Mouse (Mus musculus): ENCODE measurements around the gene Akap9.

- no peak for TF ChIP-seq E2F4 (IDR thresholded peaks at IDR 0.05; ENCODE audit: insufficient read depth)
- no peak for TF ChIP-seq USF1 (IDR thresholded peaks at IDR 0.05; ENCODE audit: low read depth)
- TF ChIP-seq POLR2A (IDR thresholded peaks at IDR 0.05; ENCODE audit: insufficient read length, low read depth), result no peak
- no peak for TF ChIP-seq POLR2AphosphoS2 (IDR thresholded peaks at IDR 0.05; ENCODE audit: insufficient read length, low read depth)
- TF ChIP-seq MYOG (IDR thresholded peaks at IDR 0.05; ENCODE audit: control insufficient read depth in 1 of 3, insufficient read depth in 1 of 3, insufficient read length in 2 of 3, low read depth in 2 of 3), result no peak
- TF ChIP-seq TCF12 (IDR thresholded peaks at IDR 0.05; ENCODE audit: insufficient read depth, poor library complexity, severe bottlenecking), result no peak
- TF ChIP-seq CEBPB (IDR thresholded peaks at IDR 0.05; ENCODE audit: insufficient read depth, poor library complexity, severe bottlenecking), result no peak
- no peak for TF ChIP-seq SRF (IDR thresholded peaks at IDR 0.05; ENCODE audit: control insufficient read depth, insufficient read length, low read depth)
- no peak for TF ChIP-seq REST (IDR thresholded peaks at IDR 0.05; ENCODE audit: insufficient read depth, insufficient read length)
- no peak for TF ChIP-seq MAX (IDR thresholded peaks at IDR 0.05; ENCODE audit: low read depth)
Observed at GRCm38 (mm10) chr5:4039351-4039750, 111.5 kb downstream of the Akap9 start.
